Mouse (Mus musculus): Measurements from ENCODE around the gene Inpp4b. TPM values are rescaled to one million over a fixed set of nuclear protein-coding genes. Genes with fewer than 3 reads are reported as not detected.
"Not testable (repeated sequence)": the region's sequence is repeated elsewhere in the genome, so short reads cannot be mapped to it uniquely, and the experiment has no call there.

The Inpp4b gene
- polyA plus RNA-seq, 1 experiment from 2014 or later: 5.6 TPM

DNA sequence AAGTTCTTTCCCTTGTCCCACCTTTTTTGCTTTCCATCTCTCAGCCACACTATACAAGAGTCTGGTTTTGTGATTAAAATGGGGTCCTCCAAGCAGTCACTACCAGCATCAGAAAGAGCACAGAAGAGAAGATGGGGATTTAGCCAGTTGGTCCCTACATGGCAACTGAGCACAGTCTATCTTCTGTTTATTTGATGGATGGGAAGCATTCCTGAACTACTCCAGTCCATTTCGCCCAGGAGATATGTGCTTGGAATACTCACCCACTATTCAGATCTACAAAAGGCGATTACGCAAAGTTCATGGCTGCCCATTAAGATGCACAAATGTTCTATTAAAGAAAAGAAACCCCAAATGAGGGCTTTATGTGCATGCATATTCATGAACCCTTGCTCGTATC is 661.8 kb downstream of the Inpp4b start:
- ATAC-seq (ENCODE audit: low FRiP score, low read depth): peak; percentile 68; the same call in 1 of the 2 replicates
- Histone ChIP-seq H3K36me3 (no peaks in the 10 kb centered on the region), H3K9me3 (no peaks in the 10 kb centered on the region), H3K27ac (no peak overlapping the region), H3K4me2 (replicated peaks) (no peak overlapping the region), H3K27me3 (replicated peaks) (no peaks in the 10 kb centered on the region), H3K4me3 (no peak overlapping the region), H3K9ac (no peak overlapping the region), H3K4me1 (no peaks in the 10 kb centered on the region)
- 54% methylated on average over 4 of the region's 4 CpGs for WGBS

DNA sequence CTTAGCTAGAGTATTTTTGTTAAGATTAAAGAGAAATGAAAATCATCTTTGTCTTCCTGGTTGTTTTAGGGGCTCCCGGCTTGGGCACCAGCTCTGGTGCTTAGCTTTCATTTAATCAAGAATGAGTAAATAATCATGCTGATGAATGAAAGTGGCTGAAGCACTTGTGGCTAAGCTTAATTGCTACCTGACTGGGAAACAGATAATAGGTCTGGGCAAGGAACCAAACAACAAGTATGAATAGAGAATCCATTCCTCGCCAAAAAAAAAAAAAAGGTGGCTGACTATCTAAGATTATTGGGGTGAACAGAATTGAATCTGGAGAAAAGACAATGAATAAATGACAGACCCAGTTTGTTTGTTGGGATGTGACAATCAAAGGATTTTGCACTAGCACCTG is 663.1 kb downstream of the Inpp4b start:
- Histone ChIP-seq H3K9ac (no peak overlapping the region), H3K36me3 (no peaks in the 10 kb centered on the region), H3K4me1 (no peaks in the 10 kb centered on the region), H3K4me2 (replicated peaks) (no peak overlapping the region), H3K4me3 (no peak overlapping the region), H3K27me3 (replicated peaks) (no peaks in the 10 kb centered on the region), H3K27ac (no peak overlapping the region), H3K9me3 (no peaks in the 10 kb centered on the region)
- whole genome bisulfite sequencing: 85% methylated on average over 2 of the region's 2 CpGs
- ATAC-seq (ENCODE audit: low FRiP score, low read depth): no peak

DNA sequence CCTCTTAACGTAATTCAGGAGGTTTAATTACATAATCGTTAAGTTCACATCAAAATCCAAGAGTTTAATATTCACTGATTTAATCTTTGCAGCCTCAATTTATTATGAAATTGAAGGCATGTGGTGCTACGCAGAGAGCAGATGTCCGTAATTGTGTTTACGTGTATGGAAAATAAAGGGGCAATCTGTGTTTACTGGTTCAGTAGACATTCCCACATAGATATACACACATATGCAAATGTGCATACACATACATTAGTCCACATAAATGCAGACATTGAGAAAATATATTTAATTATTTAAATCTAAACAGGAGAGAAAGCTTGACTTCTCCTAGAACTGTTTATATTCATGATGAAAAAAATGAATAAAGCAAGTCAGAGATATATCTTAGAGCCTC is 675.4 kb downstream of the Inpp4b start:
- H3K4me2 ChIP-seq (replicated peaks): no peak overlapping the region
- no peaks in the 10 kb centered on the region for H3K4me1 ChIP-seq
- H3K27me3 ChIP-seq (replicated peaks): no peaks in the 10 kb centered on the region
- 79% methylated on average over 5 of the region's 5 CpGs for WGBS
- no peak overlapping the region for H3K4me3 ChIP-seq
- H3K9ac ChIP-seq: no peak overlapping the region
- ATAC-seq (ENCODE audit: low FRiP score, low read depth): no peak
- H3K36me3 ChIP-seq: no peaks in the 10 kb centered on the region
- no peak overlapping the region for H3K27ac ChIP-seq
- H3K9me3 ChIP-seq: no peaks in the 10 kb centered on the region

DNA sequence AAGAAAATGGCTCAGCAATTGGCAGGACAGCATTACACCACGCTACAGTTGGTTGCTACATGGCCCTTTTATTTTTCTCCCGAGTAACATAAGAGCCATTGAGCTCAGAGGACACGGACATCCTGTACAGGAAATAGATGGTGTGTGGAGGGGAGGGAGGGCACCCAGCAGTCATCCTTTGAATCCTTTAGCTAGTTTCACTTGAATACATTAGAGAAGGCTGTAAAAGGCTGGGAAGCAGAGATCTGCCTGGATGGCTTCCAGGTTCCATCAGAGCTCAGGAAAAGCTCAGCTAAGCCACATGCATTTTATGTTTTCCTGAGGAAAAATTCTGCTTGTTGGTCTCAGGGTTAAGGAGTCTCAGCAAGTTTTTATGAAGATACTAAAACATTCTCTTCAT is 685.0 kb downstream of the Inpp4b start:
- WGBS: 26% methylated on average over 3 of the region's 3 CpGs
- no peak overlapping the region for H3K27ac ChIP-seq
- no peak overlapping the region for H3K9ac ChIP-seq
- H3K27me3 ChIP-seq (replicated peaks): no peaks in the 10 kb centered on the region
- H3K36me3 ChIP-seq: no peaks in the 10 kb centered on the region
- no peaks in the 10 kb centered on the region for H3K4me1 ChIP-seq
- H3K4me2 ChIP-seq (replicated peaks): no peak overlapping the region
- H3K9me3 ChIP-seq: no peaks in the 10 kb centered on the region
- no peak overlapping the region for H3K4me3 ChIP-seq
- peak; percentile 72; the same call in 1 of the 2 replicates for ATAC-seq (ENCODE audit: low FRiP score, low read depth)

DNA sequence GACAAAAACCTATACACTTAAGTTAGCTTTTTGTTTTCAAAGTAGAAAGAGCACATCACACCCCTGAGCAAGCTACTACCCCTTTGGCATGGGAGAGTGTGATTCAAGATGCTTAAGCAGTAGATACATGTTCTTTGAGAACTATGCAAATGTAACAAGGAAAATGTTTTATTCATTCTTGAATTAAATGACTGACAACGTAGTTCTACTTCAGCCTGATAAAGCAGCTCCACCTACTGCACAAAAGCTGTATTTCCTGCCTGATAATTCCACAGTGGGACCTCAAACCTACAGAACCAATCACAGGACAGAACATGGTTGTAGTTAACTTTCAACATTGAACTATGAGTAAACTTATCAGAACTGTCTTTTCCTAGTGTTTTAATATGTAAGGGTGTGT is 686.5 kb downstream of the Inpp4b start:
- no peak for ATAC-seq (ENCODE audit: low FRiP score, low read depth)
- no peaks in the 10 kb centered on the region for H3K27me3 ChIP-seq (replicated peaks)
- H3K4me1 ChIP-seq: no peaks in the 10 kb centered on the region
- no peak overlapping the region for H3K9ac ChIP-seq
- no peaks in the 10 kb centered on the region for H3K9me3 ChIP-seq
- no peaks in the 10 kb centered on the region for H3K36me3 ChIP-seq
- no peak overlapping the region for H3K4me3 ChIP-seq
- no peak overlapping the region for H3K4me2 ChIP-seq (replicated peaks)
- no peak overlapping the region for H3K27ac ChIP-seq
- 40% methylated on average over 1 of the region's 1 CpGs for WGBS

DNA sequence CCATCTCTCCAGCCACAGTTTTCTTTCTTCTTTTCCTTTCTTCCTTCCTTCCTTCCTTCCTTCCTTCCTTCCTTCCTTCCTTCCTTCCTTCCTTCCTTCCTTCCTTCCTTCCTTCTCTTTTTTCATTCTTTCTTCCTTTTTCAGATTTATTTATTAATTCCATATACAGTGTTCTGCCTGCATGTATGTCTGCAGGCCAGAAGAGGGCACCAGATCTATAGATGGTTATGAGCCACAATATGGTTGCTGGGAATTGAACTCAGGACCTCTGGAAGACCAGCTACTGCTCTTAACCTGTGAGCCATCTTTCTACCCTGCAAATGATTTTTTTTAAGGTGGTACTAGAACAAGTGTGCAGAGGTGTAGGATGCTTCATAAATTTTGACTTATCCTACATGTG is 689.7 kb downstream of the Inpp4b start:
- H3K4me3 ChIP-seq; H3K27ac ChIP-seq; H3K27me3 ChIP-seq (replicated peaks); H3K9ac ChIP-seq; H3K4me2 ChIP-seq (replicated peaks); H3K36me3 ChIP-seq; H3K9me3 ChIP-seq; ATAC-seq (ENCODE audit: low FRiP score, low read depth); H3K4me1 ChIP-seq: not testable (repeated sequence)

DNA sequence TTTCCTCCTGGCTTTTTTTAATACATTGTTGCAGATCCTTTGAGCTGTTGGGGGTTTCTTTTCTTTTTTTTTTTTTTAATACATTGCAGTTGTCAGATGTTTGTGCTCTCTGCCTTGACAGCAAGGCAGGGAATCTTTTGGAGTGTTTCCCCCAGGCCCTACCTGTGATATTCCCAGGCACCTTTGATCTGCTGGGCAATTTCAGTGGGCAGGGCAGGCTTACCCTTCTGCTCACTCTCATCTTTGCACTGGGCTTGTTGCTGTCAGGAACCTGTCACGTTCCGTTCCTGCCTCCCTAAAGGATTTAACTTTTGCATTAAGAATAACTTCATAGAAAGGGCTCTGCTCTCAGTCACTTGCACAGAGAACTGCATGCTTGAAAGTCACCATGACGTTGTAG is 711.7 kb downstream of the Inpp4b start:
- H3K4me3 ChIP-seq: no peak overlapping the region
- no peaks in the 10 kb centered on the region for H3K27me3 ChIP-seq (replicated peaks)
- no peak for ATAC-seq (ENCODE audit: low FRiP score, low read depth)
- H3K27ac ChIP-seq: no peak overlapping the region
- 80% methylated on average over 3 of the region's 3 CpGs for WGBS
- H3K9ac ChIP-seq: no peak overlapping the region
- no peaks in the 10 kb centered on the region for H3K4me1 ChIP-seq
- no peaks in the 10 kb centered on the region for H3K9me3 ChIP-seq
- H3K36me3 ChIP-seq: no peaks in the 10 kb centered on the region
- H3K4me2 ChIP-seq (replicated peaks): no peak overlapping the region

DNA sequence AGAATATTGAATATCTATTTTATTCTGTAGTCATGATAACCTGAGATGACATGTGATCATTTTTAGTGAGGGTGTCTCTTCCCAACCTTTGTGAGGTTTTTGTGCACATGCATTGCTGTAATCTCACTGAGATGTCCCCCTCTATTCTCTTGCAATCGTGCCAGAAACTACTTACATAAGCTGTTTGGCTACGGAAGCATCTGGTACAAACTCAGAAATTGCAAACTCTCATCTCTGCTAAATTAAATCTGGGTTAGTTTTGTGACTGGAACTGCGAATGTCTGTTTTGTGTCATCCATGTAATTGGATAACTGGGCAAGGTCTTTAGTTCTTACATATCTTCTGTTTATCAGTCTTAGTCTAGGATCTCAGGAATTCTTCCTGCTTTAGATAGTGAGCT is 725.3 kb downstream of the Inpp4b start:
- Histone ChIP-seq H3K27me3 (replicated peaks) (no peaks in the 10 kb centered on the region), H3K27ac (no peak overlapping the region), H3K36me3 (no peaks in the 10 kb centered on the region), H3K9me3 (no peaks in the 10 kb centered on the region), H3K4me3 (no peak overlapping the region), H3K4me1 (no peaks in the 10 kb centered on the region), H3K9ac (no peak overlapping the region), H3K4me2 (replicated peaks) (no peak overlapping the region)
- 88% methylated on average over 3 of the region's 3 CpGs for WGBS
- no peak for ATAC-seq (ENCODE audit: low FRiP score, low read depth)

DNA sequence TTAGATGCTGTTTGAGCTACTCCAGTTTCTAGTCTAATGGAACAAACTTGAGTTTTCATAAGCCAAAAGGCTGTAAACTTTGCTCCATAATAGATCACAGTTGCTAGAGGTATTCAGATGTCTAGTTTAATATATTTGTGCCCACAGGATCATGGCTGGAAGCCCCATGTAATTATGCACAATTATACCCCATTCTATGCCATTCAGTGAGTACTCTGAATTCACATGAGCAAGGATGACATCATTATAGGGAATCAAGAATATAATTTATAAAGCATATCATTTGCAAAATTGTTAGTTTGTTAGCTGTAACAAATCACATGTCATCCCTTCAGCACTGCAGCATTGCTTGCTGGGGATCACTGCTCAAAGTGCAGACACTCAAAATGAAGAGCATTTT is 736.9 kb downstream of the Inpp4b start:
- Histone ChIP-seq H3K4me3 (no peak overlapping the region), H3K27me3 (replicated peaks) (no peaks in the 10 kb centered on the region), H3K4me2 (replicated peaks) (no peak overlapping the region), H3K27ac (no peak overlapping the region), H3K36me3 (no peaks in the 10 kb centered on the region), H3K9me3 (no peaks in the 10 kb centered on the region), H3K9ac (no peak overlapping the region), H3K4me1 (no peaks in the 10 kb centered on the region)
- no peak for ATAC-seq (ENCODE audit: low FRiP score, low read depth)

DNA sequence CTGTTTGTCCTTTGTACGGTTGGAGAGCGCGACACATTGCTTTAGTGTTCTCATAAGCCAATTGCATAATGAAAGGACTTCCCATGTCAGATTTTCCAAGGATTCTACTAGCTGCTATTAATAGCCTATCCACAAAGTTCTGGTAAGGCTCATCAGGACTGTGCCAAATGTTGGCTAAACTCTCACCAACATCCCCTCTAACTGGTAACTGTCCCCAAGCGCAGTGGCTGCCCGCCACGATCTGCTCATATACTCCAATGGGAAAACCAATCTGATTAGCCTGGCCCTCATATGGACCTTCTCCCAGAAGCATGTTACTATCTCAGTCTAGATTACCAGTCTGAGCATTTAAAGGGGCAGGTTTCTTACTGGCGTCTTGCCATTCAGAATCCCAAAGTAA is 744.3 kb downstream of the Inpp4b start:
- 96% methylated on average over 7 of the region's 7 CpGs for WGBS
- not testable (repeated sequence) for H3K4me3 ChIP-seq; H3K9ac ChIP-seq; H3K9me3 ChIP-seq; H3K4me1 ChIP-seq; H3K36me3 ChIP-seq; H3K27ac ChIP-seq; H3K27me3 ChIP-seq (replicated peaks); H3K4me2 ChIP-seq (replicated peaks); ATAC-seq (ENCODE audit: low FRiP score, low read depth)

DNA sequence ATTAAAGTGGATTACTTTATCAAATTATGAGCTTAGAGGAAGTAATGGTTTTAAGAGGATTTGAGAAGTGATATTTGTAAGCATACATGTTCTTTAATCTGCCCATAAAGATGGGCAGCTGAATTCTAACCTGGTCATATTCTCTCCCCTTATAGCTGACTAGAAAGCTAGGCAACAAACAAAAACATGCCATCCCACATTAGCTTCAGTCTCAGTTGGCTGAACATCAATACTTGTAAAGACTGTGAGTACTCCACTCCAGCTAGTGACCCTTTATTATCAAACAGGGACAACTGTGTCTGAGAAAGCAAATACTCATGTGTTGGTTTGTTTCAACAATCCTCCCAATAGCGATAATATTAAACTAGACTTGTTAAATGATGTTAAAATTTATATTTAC is 748.5 kb downstream of the Inpp4b start:
- Histone ChIP-seq H3K27me3 (replicated peaks) (no peaks in the 10 kb centered on the region), H3K36me3 (no peaks in the 10 kb centered on the region), H3K4me3 (no peak overlapping the region), H3K4me2 (replicated peaks) (no peak overlapping the region), H3K9ac (no peak overlapping the region), H3K4me1 (no peaks in the 10 kb centered on the region), H3K27ac (no peak overlapping the region), H3K9me3 (no peaks in the 10 kb centered on the region)
- ATAC-seq (ENCODE audit: low FRiP score, low read depth): no peak
- WGBS: 89% methylated on average over 1 of the region's 1 CpGs

DNA sequence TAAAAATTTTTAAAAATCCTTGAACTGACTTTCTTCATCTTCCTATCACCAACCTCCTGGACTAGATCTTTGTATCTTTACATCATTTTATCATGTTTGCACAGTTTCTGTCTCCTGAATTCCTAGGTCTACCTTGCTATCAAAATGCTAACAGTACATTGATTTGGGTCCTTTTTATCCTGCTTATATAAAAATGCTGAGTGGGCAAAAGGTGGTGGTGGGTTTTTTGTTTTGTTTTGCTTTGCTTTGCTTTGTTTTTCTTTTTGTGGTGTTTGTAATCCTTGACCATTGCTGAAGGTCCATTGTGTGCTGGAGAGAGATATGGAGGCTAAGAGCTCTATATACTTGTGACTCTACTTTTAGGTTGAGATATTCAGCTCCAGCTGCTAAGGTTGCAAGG is 750.9 kb downstream of the Inpp4b start:
- H3K4me1 ChIP-seq: no peaks in the 10 kb centered on the region
- H3K9ac ChIP-seq: no peak overlapping the region
- H3K27me3 ChIP-seq (replicated peaks): no peaks in the 10 kb centered on the region
- H3K4me3 ChIP-seq: no peak overlapping the region
- no peak overlapping the region for H3K4me2 ChIP-seq (replicated peaks)
- no peak overlapping the region for H3K27ac ChIP-seq
- no peaks in the 10 kb centered on the region for H3K36me3 ChIP-seq
- ATAC-seq (ENCODE audit: low FRiP score, low read depth): no peak
- no peaks in the 10 kb centered on the region for H3K9me3 ChIP-seq

DNA sequence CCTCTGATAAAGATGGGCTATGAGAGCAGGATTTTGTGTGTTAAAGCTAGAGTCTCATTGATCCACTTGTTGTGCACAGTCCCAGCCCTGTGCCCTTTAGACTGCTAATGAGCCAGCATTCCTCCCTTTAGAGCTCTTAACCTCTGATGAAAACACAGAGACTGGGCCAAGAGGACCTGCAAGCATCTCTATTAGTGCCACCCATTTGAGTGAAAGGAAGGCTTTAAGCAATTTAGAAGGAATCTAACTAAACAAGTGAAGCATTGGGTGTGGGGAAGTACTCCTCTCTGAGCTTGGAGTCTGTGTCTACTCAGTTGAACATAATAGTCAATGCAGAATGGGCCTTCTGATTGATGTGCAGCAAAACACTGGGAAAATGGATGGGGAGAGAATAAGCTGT is 762.2 kb downstream of the Inpp4b start:
- ATAC-seq (ENCODE audit: low FRiP score, low read depth): no peak
- H3K27ac ChIP-seq: no peak overlapping the region
- no peaks in the 10 kb centered on the region for H3K36me3 ChIP-seq

DNA sequence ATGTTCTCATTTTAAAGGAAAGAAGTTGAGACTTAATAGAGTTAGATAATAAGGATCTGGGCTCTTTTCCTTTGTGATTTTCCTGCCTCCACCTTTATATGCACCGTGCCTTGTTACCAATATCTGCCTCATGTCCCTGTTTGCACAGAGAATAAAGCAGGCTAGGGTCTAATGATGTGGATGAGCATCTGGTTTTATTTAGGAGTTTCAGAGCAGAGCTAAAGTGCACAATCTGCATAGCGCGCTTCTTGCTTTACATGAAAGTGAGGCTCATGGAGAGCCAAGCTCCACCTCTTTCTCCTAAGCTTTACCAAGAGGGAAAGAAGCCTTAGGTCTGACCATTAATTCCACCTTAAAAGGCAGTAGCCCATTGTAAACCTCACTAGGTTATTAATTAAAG is 763.8 kb downstream of the Inpp4b start:
- H3K9me3 ChIP-seq: no peaks in the 10 kb centered on the region
- ATAC-seq (ENCODE audit: low FRiP score, low read depth): no peak
- WGBS: 88% methylated on average over 3 of the region's 3 CpGs
- H3K9ac ChIP-seq: no peak overlapping the region
- H3K27me3 ChIP-seq (replicated peaks): no peaks in the 10 kb centered on the region
- no peak overlapping the region for H3K4me3 ChIP-seq
- no peak overlapping the region for H3K4me2 ChIP-seq (replicated peaks)
- no peaks in the 10 kb centered on the region for H3K4me1 ChIP-seq
- no peaks in the 10 kb centered on the region for H3K36me3 ChIP-seq
- no peak overlapping the region for H3K27ac ChIP-seq

More for the DNA sequence above, 762.2 kb downstream of the Inpp4b start:
- no peak overlapping the region for H3K4me2 ChIP-seq (replicated peaks)
- H3K27me3 ChIP-seq (replicated peaks): no peaks in the 10 kb centered on the region
- no peak overlapping the region for H3K9ac ChIP-seq
- H3K9me3 ChIP-seq: no peaks in the 10 kb centered on the region
- no peak overlapping the region for H3K4me3 ChIP-seq
- H3K4me1 ChIP-seq: no peaks in the 10 kb centered on the region
